Mouse (Mus musculus) kidney, postnatal 0 days (tissue): ENCODE data around the gene Nlrp9b. TPM values are rescaled to one million over a fixed set of nuclear protein-coding genes. Genes with fewer than 3 reads are reported as not detected.
"Not testable (repeated sequence)": the region's sequence is repeated elsewhere in the genome, so short reads cannot be mapped to it uniquely, and the experiment has no call there.

ENCODE experiments used
- ATAC-seq: fragments of 200-750 bp; cut with Nextera tagmentation; replicated peaks from 2 replicates; pipeline ENCODE4 v1.8.0; 2017; ENCODE audit warnings: low read depth, moderate number of reproducible peaks, moderate TSS enrichment, moderate library complexity; ENCODE audit not compliant: low FRiP score
- DNase-seq: peaks from one replicate; pipeline ENCODE4 v3.0.0-alpha.2; 2016; ENCODE audit warnings: low spot score
- H3K27ac ChIP-seq: fragments of 300-500 bp; sonication (generic); 2 replicates; pipeline ENCODE4 v1.5.1; 2014; ENCODE audit warnings: mild to moderate bottlenecking
- H3K27me3 ChIP-seq: fragments of 300-500 bp; sonication (generic); 2 replicates; pipeline ENCODE4 v1.6.1; 2014; ENCODE audit warnings: low read length, mixed read lengths; ENCODE audit not compliant: insufficient read depth
- H3K36me3 ChIP-seq: fragments of 300-500 bp; sonication (generic); 2 replicates; pipeline ENCODE4 v1.6.1; 2014; ENCODE audit warnings: low read length, mixed read lengths; ENCODE audit not compliant: insufficient read depth
- H3K4me1 ChIP-seq: fragments of 300-500 bp; sonication (generic); replicated peaks from 2 replicates; pipeline ENCODE4 v1.6.1; 2014; ENCODE audit warnings: antibody characterized with exemption, low read length, mixed read lengths; ENCODE audit not compliant: insufficient read depth
- H3K4me2 ChIP-seq: fragments of 300-500 bp; sonication (generic); 2 replicates; pipeline ENCODE4 v1.6.1; 2014; ENCODE audit warnings: mild to moderate bottlenecking, low read length, moderate library complexity, mixed read lengths
- H3K4me3 ChIP-seq: fragments of 300-500 bp; sonication (generic); replicated peaks from 2 replicates; pipeline ENCODE4 v1.5.1; 2014; ENCODE audit warnings: low read depth, low read length
- H3K9ac ChIP-seq: fragments of 300-500 bp; sonication (generic); 2 replicates; pipeline ENCODE4 v1.6.1; 2014; ENCODE audit warnings: low read depth, low read length
- H3K9me3 ChIP-seq: fragments of 300-500 bp; sonication (generic); replicated peaks from 2 replicates; pipeline ENCODE4 v1.6.1; 2016; ENCODE audit warnings: low read length, inconsistent platforms, mixed read lengths
- WGBS: fragments of 180-500 bp; shearing (Covaris S2); extraction: QIAGEN DNeasy Blood & Tissue Kit; methylation state at CpG from one replicate; pipeline ENCODE4 v1.1.7; 2014; 5-methylcytosine and 5-hydroxymethylcytosine counted together
- polyA plus RNA-seq: library from polyadenylated mRNA; unstranded; fragments of >200 nt; fragmentation: Nextera tagmentation; extraction: Ambion mirVana; gene quantifications from 2 replicates; pipeline ENCODE4 v1.2.1, GENCODE M21; 2015

The Nlrp9b gene
- polyA plus RNA-seq, 1 experiment from 2014 or later = not detected

GRCm38 (mm10) chr7:20122479-20122878 is 131.2 kb downstream of the Nlrp9b start, which contains the start of gene Gm16442:
TSS of gene Gm16442 (minus strand) at chr7:20122579.
- H3K4me2 ChIP-seq, H3K36me3 ChIP-seq, H3K9ac ChIP-seq, H3K27me3 ChIP-seq, H3K4me1 ChIP-seq, H3K4me3 ChIP-seq, DNase-seq, ATAC-seq, H3K9me3 ChIP-seq, H3K27ac ChIP-seq: not testable (repeated sequence)
- no CpG with 5 or more reads among the region's 2 CpGs for WGBS

Other genes with a start within 250 kb of the Nlrp9b start
- gene Nectin2, start 241.0 kb upstream of the Nlrp9b start, polyA plus RNA-seq = 112 and 114 TPM in 2 replicates
- 378 and 394 TPM in 2 replicates for gene Bcam, start 220.4 kb upstream of the Nlrp9b start, polyA plus RNA-seq
- gene Cblc, start 194.7 kb upstream of the Nlrp9b start, polyA plus RNA-seq = 14.6 and 16.9 TPM in 2 replicates
- 3.5 and 3.8 TPM in 2 replicates for gene Bcl3, start 168.7 kb upstream of the Nlrp9b start, polyA plus RNA-seq
- gene Gm19345, start 139.5 kb upstream of the Nlrp9b start, polyA plus RNA-seq = not detected in 2 replicates
- gene Ceacam16, start 130.2 kb upstream of the Nlrp9b start, polyA plus RNA-seq = not detected in 2 replicates
- gene Ceacam19, start 103.5 kb upstream of the Nlrp9b start, polyA plus RNA-seq = 0.08 and 0.13 TPM in 2 replicates
- 7.3 and 7.8 TPM in 2 replicates for gene Pvr, start 70.3 kb upstream of the Nlrp9b start, polyA plus RNA-seq
- gene Igsf23, start 40.7 kb upstream of the Nlrp9b start, polyA plus RNA-seq = 0.10 and 0.13 TPM in 2 replicates
- gene Ceacam20, start 26.1 kb upstream of the Nlrp9b start, polyA plus RNA-seq = not detected in 2 replicates
- not detected in 2 replicates for gene Vmn1r91, start 108.2 kb downstream of the Nlrp9b start, polyA plus RNA-seq
- not detected in 2 replicates for gene Gm16442, start 131.1 kb downstream of the Nlrp9b start, polyA plus RNA-seq
- not detected in 2 replicates for gene Vmn1r93, start 147.6 kb downstream of the Nlrp9b start, polyA plus RNA-seq
- not detected in 2 replicates for gene Vmn1r94, start 176.9 kb downstream of the Nlrp9b start, polyA plus RNA-seq
- not detected in 2 replicates for gene Vmn1r95, start 202.2 kb downstream of the Nlrp9b start, polyA plus RNA-seq
- gene Gm6164, start 214.1 kb downstream of the Nlrp9b start, polyA plus RNA-seq = not detected in 2 replicates
- gene Gm4498, start 242.4 kb downstream of the Nlrp9b start, polyA plus RNA-seq = not detected in 2 replicates